Mouse (Mus musculus) neural tube, embryonic 13.5 days (tissue): Measurements from ENCODE around the gene Ccm2. TPM values are rescaled to one million over a fixed set of nuclear protein-coding genes. Genes with fewer than 3 reads are reported as not detected.

ENCODE experiments used
- ATAC-seq: fragments of 200-750 bp; cut with Nextera tagmentation; 2 replicates; pipeline ENCODE4 v1.8.0; 2017; ENCODE audit warnings: low read depth, mild to moderate bottlenecking, moderate TSS enrichment, moderate library complexity
- H3K27ac ChIP-seq: fragments of 300-500 bp; sonication (generic); replicated peaks from 2 replicates; pipeline ENCODE4 v1.5.1; 2015; ENCODE audit warnings: moderate library complexity, mild to moderate bottlenecking, inconsistent platforms
- H3K27me3 ChIP-seq: fragments of 300-500 bp; sonication (generic); 2 replicates; pipeline ENCODE4 v1.6.1; 2015; ENCODE audit warnings: mild to moderate bottlenecking, inconsistent platforms
- H3K36me3 ChIP-seq: fragments of 300-500 bp; sonication (generic); 2 replicates; pipeline ENCODE4 v1.6.1; 2015; ENCODE audit warnings: mild to moderate bottlenecking, inconsistent platforms
- H3K4me1 ChIP-seq: fragments of 300-500 bp; sonication (generic); replicated peaks from 2 replicates; pipeline ENCODE4 v1.6.1; 2015; ENCODE audit warnings: inconsistent platforms
- H3K4me2 ChIP-seq: fragments of 300-500 bp; sonication (generic); 2 replicates; pipeline ENCODE4 v1.6.1; 2015; ENCODE audit warnings: inconsistent platforms, mild to moderate bottlenecking, moderate library complexity
- H3K4me3 ChIP-seq: fragments of 300-500 bp; sonication (generic); 2 replicates; pipeline ENCODE4 v1.5.1; 2015; ENCODE audit warnings: mild to moderate bottlenecking, inconsistent platforms
- H3K9ac ChIP-seq: fragments of 300-500 bp; sonication (generic); 2 replicates; pipeline ENCODE4 v1.6.1; 2015; ENCODE audit warnings: moderate library complexity, mild to moderate bottlenecking, inconsistent platforms
- H3K9me3 ChIP-seq: fragments of 300-500 bp; sonication (generic); 2 replicates; pipeline ENCODE4 v1.6.1; 2016; ENCODE audit warnings: inconsistent platforms
- WGBS: fragments of 180-500 bp; shearing (Covaris S2); methylation state at CpG from one replicate; pipeline ENCODE4 v1.1.7; 2015; 5-methylcytosine and 5-hydroxymethylcytosine counted together
- polyA plus RNA-seq: library from polyadenylated mRNA; unstranded; fragments of >200 nt; fragmentation: Nextera tagmentation; extraction: Ambion mirVana; gene quantifications from 2 replicates; pipeline ENCODE4 v1.2.1, GENCODE M21; 2015

The Ccm2 gene
- polyA plus RNA-seq, 1 experiment from 2014 or later, result 95.1 TPM

- Histone ChIP-seq H3K4me2 (no peak overlapping the region), H3K4me3 (no peak overlapping the region), H3K9me3 (no peaks in the 10 kb centered on the region), H3K36me3 (0 out of 2 replicates have a peak, but pooled peaks cover 7% of the 10 kb centered on the region), H3K9ac (no peak overlapping the region), H3K4me1 (peaks cover 6% of the 10 kb centered on the region), H3K27me3 (no peaks in the 10 kb centered on the region), H3K27ac (no peak overlapping the region)
- no peak for ATAC-seq
- WGBS, result 93% methylated on average over 4 of the region's 4 CpGs
Measured at GRCm38 (mm10) chr11:6563201-6563600, 16.5 kb downstream of the Ccm2 start.

GRCm38 (mm10) chr11:6566496-6566895 lies 19.8 kb downstream of the Ccm2 start:
- Histone ChIP-seq H3K4me2 (no peak overlapping the region), H3K27me3 (no peaks in the 10 kb centered on the region), H3K27ac (no peak overlapping the region), H3K4me3 (no peak overlapping the region), H3K9ac (no peak overlapping the region), H3K4me1 (peaks cover 23% of the 10 kb centered on the region), H3K9me3 (no peaks in the 10 kb centered on the region), H3K36me3 (peaks cover 18% of the 10 kb centered on the region)
- no peak for ATAC-seq
- 81% methylated on average over 4 of the region's 4 CpGs for WGBS

GRCm38 (mm10) chr11:6567951-6568350 lies 21.3 kb downstream of the Ccm2 start:
- H3K4me1 ChIP-seq, result peaks cover 23% of the 10 kb centered on the region
- H3K9me3 ChIP-seq, result no peaks in the 10 kb centered on the region
- peak overlapping the region; percentile 79 for H3K27ac ChIP-seq
- no peak overlapping the region for H3K4me3 ChIP-seq
- no peak overlapping the region; the same call in 1 of the 2 replicates for H3K9ac ChIP-seq
- peaks cover 15% of the 10 kb centered on the region for H3K36me3 ChIP-seq
- ATAC-seq, result no peak
- no peak overlapping the region for H3K4me2 ChIP-seq
- no peaks in the 10 kb centered on the region for H3K27me3 ChIP-seq
- WGBS, result 87% methylated on average over 8 of the region's 8 CpGs

- 55% methylated on average over 11 of the region's 11 CpGs for WGBS
- Histone ChIP-seq H3K27me3 (no peaks in the 10 kb centered on the region), H3K4me2 (0 out of 2 replicates have a peak overlapping the region, but pooled peaks have one; percentile 11), H3K36me3 (peaks cover 17% of the 10 kb centered on the region), H3K4me1 (peaks cover 23% of the 10 kb centered on the region), H3K9me3 (no peaks in the 10 kb centered on the region), H3K27ac (peak overlapping the region; percentile 79), H3K9ac (peak overlapping the region; percentile 45; the same call in 1 of the 2 replicates), H3K4me3 (no peak overlapping the region)
- peak; percentile 62; the same call in 1 of the 2 replicates for ATAC-seq
Measured at GRCm38 (mm10) chr11:6568584-6569409, 22.1 kb downstream of the Ccm2 start.

DNA sequence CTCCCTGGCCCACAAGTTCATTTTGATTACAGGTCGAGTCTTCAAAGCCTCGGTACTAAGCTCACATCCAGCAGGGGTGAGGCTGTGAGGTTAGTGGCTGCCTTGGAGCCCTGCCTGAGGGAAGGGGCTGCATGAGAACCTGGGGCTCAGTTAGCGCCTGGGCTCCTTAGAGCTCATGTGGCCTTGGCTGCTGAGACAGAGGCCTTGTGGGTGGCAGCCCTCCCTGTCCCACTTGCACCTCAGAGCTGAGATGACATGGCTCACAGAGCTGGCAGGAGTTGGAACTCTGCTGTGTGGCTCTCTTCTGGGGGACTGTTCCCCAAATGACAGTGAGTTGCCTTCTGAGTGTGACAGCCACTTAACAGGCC lies 22.7 kb downstream of the Ccm2 start:
- Histone ChIP-seq H3K27me3 (no peaks in the 10 kb centered on the region), H3K9me3 (no peaks in the 10 kb centered on the region), H3K9ac (peak overlapping the region; percentile 45), H3K4me1 (peaks cover 23% of the 10 kb centered on the region), H3K27ac (peak overlapping the region; percentile 79), H3K36me3 (peaks cover 17% of the 10 kb centered on the region), H3K4me2 (no peak overlapping the region), H3K4me3 (no peak overlapping the region)
- peak; percentile 33; the same call in 1 of the 2 replicates for ATAC-seq
- 58% methylated on average over 3 of the region's 3 CpGs for WGBS

- H3K27ac ChIP-seq, result no peak overlapping the region
- 93% methylated on average over 3 of the region's 3 CpGs for WGBS
Measured at GRCm38 (mm10) chr11:6576151-6576550, 29.5 kb downstream of the Ccm2 start.

GRCm38 (mm10) chr11:6579361-6579760 lies 32.7 kb downstream of the Ccm2 start:
- Histone ChIP-seq H3K4me1 (peaks cover 9% of the 10 kb centered on the region), H3K9me3 (no peaks in the 10 kb centered on the region), H3K4me2 (no peak overlapping the region), H3K27me3 (no peaks in the 10 kb centered on the region), H3K36me3 (peaks cover 16% of the 10 kb centered on the region), H3K4me3 (no peak overlapping the region), H3K27ac (no peak overlapping the region), H3K9ac (no peak overlapping the region)
- no peak for ATAC-seq
- 88% methylated on average over 7 of the region's 7 CpGs for WGBS

More at GRCm38 (mm10) chr11:6576151-6576550, 29.5 kb downstream of the Ccm2 start:
- H3K27me3 ChIP-seq, result no peaks in the 10 kb centered on the region
- no peaks in the 10 kb centered on the region for H3K9me3 ChIP-seq
- peaks cover 9% of the 10 kb centered on the region for H3K4me1 ChIP-seq
- no peak overlapping the region for H3K9ac ChIP-seq
- peaks cover 17% of the 10 kb centered on the region for H3K36me3 ChIP-seq
- H3K4me2 ChIP-seq, result no peak overlapping the region
- H3K4me3 ChIP-seq, result no peak overlapping the region
- no peak for ATAC-seq

GRCm38 (mm10) chr11:6580065-6580750 lies 33.5 kb downstream of the Ccm2 start:
- Histone ChIP-seq H3K27me3 (no peaks in the 10 kb centered on the region), H3K4me1 (peaks cover 9% of the 10 kb centered on the region), H3K9me3 (no peaks in the 10 kb centered on the region), H3K36me3 (peaks cover 25% of the 10 kb centered on the region), H3K4me3 (no peak overlapping the region), H3K9ac (no peak overlapping the region), H3K27ac (peak overlapping the region; percentile 33; the same call in 1 of the 2 replicates), H3K4me2 (no peak overlapping the region)
- WGBS, result 60% methylated on average over 4 of the region's 4 CpGs
- no peak for ATAC-seq

DNA sequence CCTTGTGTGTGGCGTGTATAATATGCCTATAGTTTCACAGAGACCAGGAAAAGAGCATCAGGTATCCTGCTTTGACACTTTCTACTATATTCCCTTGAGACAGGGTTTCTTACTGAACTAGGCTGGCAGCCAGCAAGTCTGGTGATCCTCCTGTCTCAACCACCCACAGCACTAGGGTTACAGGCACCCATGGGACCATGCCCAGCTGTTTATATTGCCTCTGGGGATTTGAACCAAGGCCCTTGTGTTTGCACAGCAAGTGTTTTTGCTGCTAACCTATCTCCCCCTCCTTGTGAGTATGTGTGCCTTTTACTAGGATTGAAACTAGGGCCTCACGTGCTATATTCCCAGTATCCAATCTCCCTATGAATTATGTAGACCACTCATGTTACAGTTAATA lies 34.9 kb downstream of the Ccm2 start:
- Histone ChIP-seq H3K9ac (no peak overlapping the region), H3K4me1 (peaks cover 9% of the 10 kb centered on the region), H3K36me3 (peaks cover 29% of the 10 kb centered on the region), H3K4me3 (no peak overlapping the region), H3K4me2 (no peak overlapping the region), H3K27ac (no peak overlapping the region), H3K9me3 (no peaks in the 10 kb centered on the region), H3K27me3 (no peaks in the 10 kb centered on the region)
- 86% methylated on average over 2 of the region's 2 CpGs for WGBS
- ATAC-seq, result no peak

GRCm38 (mm10) chr11:6585748-6586147 lies 39.1 kb downstream of the Ccm2 start:
- Histone ChIP-seq H3K9me3 (no peaks in the 10 kb centered on the region), H3K4me2 (no peak overlapping the region), H3K4me3 (no peak overlapping the region), H3K27ac (no peak overlapping the region), H3K36me3 (peaks cover 62% of the 10 kb centered on the region), H3K4me1 (no peaks in the 10 kb centered on the region), H3K27me3 (no peaks in the 10 kb centered on the region), H3K9ac (no peak overlapping the region)
- 88% methylated on average over 8 of the region's 8 CpGs for WGBS
- ATAC-seq, result no peak

GRCm38 (mm10) chr11:6586660-6587059 lies 40.0 kb downstream of the Ccm2 start:
- Histone ChIP-seq H3K4me1 (no peaks in the 10 kb centered on the region), H3K4me3 (no peak overlapping the region), H3K27ac (no peak overlapping the region), H3K9ac (no peak overlapping the region), H3K4me2 (no peak overlapping the region), H3K27me3 (no peaks in the 10 kb centered on the region), H3K36me3 (peaks cover 71% of the 10 kb centered on the region), H3K9me3 (no peaks in the 10 kb centered on the region)
- no peak for ATAC-seq
- 87% methylated on average over 3 of the region's 3 CpGs for whole genome bisulfite sequencing

GRCm38 (mm10) chr11:6587249-6587940 lies 40.7 kb downstream of the Ccm2 start:
- Histone ChIP-seq H3K4me1 (no peaks in the 10 kb centered on the region), H3K9me3 (no peaks in the 10 kb centered on the region), H3K9ac (no peak overlapping the region), H3K4me3 (no peak overlapping the region), H3K27ac (no peak overlapping the region), H3K4me2 (no peak overlapping the region), H3K27me3 (no peaks in the 10 kb centered on the region), H3K36me3 (peaks cover 79% of the 10 kb centered on the region)
- no peak for ATAC-seq
- 97% methylated on average over 7 of the region's 7 CpGs for WGBS
